Mouse (Mus musculus) liver, embryonic 14.5 days (tissue): ENCODE results near the gene Atxn7l1. TPM values are rescaled to one million over a fixed set of nuclear protein-coding genes. Genes with fewer than 3 reads are reported as not detected.

ENCODE experiments used
- ATAC-seq: fragments of 200-750 bp; cut with Nextera tagmentation; 2 replicates; pipeline ENCODE4 v1.8.0; 2017; ENCODE audit warnings: moderate number of reproducible peaks, mild to moderate bottlenecking, moderate library complexity; ENCODE audit not compliant: insufficient read depth
- DNase-seq, 3 experiments: peaks; one replicate each; pipeline ENCODE4 v3.0.0-alpha.2; 2012 to 2013; ENCODE audit warnings: low read depth in 3 of 3, low spot score in 3 of 3
- H3K27ac ChIP-seq: fragments of 300-500 bp; sonication (generic); 2 replicates; pipeline ENCODE4 v1.5.1; 2014; ENCODE audit warnings: moderate library complexity, mild to moderate bottlenecking, control low read depth, inconsistent platforms
- H3K27me3 ChIP-seq: fragments of 300-500 bp; sonication (generic); 2 replicates; pipeline ENCODE4 v1.6.1; 2014; ENCODE audit warnings: mild to moderate bottlenecking, low read length, moderate library complexity; ENCODE audit not compliant: control insufficient read depth, insufficient read depth
- H3K36me3 ChIP-seq: fragments of 300-500 bp; sonication (generic); replicated peaks from 2 replicates; pipeline ENCODE4 v1.6.1; 2014; ENCODE audit warnings: low read depth; ENCODE audit not compliant: control insufficient read depth, insufficient read depth
- H3K4me1 ChIP-seq, 2 experiments: fragments of 200-500 bp in 1 of 2; fragments of 300-500 bp in 1 of 2; sonication (generic) in 1 of 2; replicated peaks; 2 replicates each; pipeline ENCODE4 v1.6.1; 2012 to 2014; ENCODE audit warnings: antibody characterized with exemption in 1 of 2, inconsistent platforms in 1 of 2, low read length in 1 of 2; ENCODE audit not compliant: control insufficient read depth in 2 of 2, insufficient read depth in 2 of 2
- H3K4me2 ChIP-seq: fragments of 300-500 bp; sonication (generic); 2 replicates; pipeline ENCODE4 v1.6.1; 2014; ENCODE audit warnings: low read depth, mild to moderate bottlenecking, control low read depth, moderate library complexity
- H3K4me3 ChIP-seq, 2 experiments: fragments of 200-500 bp in 1 of 2; fragments of 300-500 bp in 1 of 2; sonication (generic) in 1 of 2; 2 replicates each; pipeline ENCODE4 v1.5.1; 2012 to 2014; ENCODE audit warnings: low read depth in 2 of 2, low read length in 2 of 2, mild to moderate bottlenecking in 2 of 2, control low read depth in 1 of 2, inconsistent platforms in 1 of 2, moderate library complexity in 1 of 2; ENCODE audit not compliant: insufficient read depth in 1 of 2
- H3K9ac ChIP-seq: fragments of 300-500 bp; sonication (generic); replicated peaks from 2 replicates; pipeline ENCODE4 v1.6.1; 2014; ENCODE audit warnings: mild to moderate bottlenecking, control low read depth, moderate library complexity
- H3K9me3 ChIP-seq: fragments of 300-500 bp; sonication (generic); 2 replicates; pipeline ENCODE4 v1.6.1; 2016; ENCODE audit warnings: low read length, mixed read lengths; ENCODE audit not compliant: control insufficient read depth
- CTCF ChIP-seq: IDR thresholded peaks from 2 replicates; pipeline ENCODE4 v1.5.1; 2016; ENCODE audit warnings: antibody characterized with exemption, low read depth, control low read depth
- EP300 ChIP-seq: IDR thresholded peaks from 2 replicates; pipeline ENCODE4 v1.6.1; 2016; ENCODE audit warnings: antibody characterized with exemption, low read depth
- whole genome bisulfite sequencing: fragments of 180-500 bp; shearing (Covaris S2); extraction: QIAGEN DNeasy Blood & Tissue Kit; methylation state at CpG from one replicate; pipeline ENCODE4 v1.1.7; 2014; ENCODE audit not compliant: insufficient replicate concordance; 5-methylcytosine and 5-hydroxymethylcytosine counted together
- polyA plus RNA-seq, 2 experiments: library from polyadenylated mRNA; depleted of rRNA in 1 of 2; stranded (reverse) in 1 of 2; unstranded in 1 of 2; fragments of >200 nt; fragmentation: Nextera tagmentation in 1 of 2; extraction: Ambion mirVana in 1 of 2; gene quantifications; 2 replicates each; pipeline versions ENCODE4 v1.2.1 to v1.2.3; 2012 to 2014

The Atxn7l1 gene
- polyA plus RNA-seq, 2 experiments = 13.3 to 13.9 TPM

DNA sequence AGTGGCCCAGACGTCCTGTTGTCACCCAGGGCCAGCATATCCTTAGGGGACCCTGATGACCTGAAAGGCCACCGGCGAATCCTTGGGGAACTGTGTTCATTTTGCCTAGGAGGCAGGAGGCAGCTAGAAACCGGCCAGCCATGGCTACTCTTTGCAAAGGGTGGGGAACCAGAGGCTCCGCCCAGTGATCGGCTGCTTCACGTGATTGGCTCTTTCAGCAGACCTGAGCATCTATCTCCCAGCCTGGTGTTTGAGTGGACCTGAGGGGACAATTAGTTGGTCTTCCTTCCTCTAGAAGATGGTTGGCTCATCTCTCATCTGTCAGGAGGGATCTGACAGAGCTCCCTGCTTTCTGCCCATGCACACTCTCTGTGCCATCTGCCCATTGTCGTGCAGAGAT, 19.2 kb downstream of the Atxn7l1 start:
- H3K27ac ChIP-seq = no peak overlapping the region
- H3K4me2 ChIP-seq = no peak overlapping the region
- no peak overlapping the region for H3K9ac ChIP-seq
- 64% methylated on average over 8 of the region's 8 CpGs for WGBS
- H3K36me3 ChIP-seq = no peaks in the 10 kb centered on the region
- TF ChIP-seq CTCF = no peak
- no peak for TF ChIP-seq EP300
- peaks cover 0 to 6% of the 10 kb centered on the region in 2 experiments; a peak in 1 of 4 replicates for H3K4me1 ChIP-seq
- DNase-seq = no peak
- H3K9me3 ChIP-seq = no peaks in the 10 kb centered on the region
- no peaks in the 10 kb centered on the region for H3K27me3 ChIP-seq
- no peak for ATAC-seq
- no peak overlapping the region for H3K4me3 ChIP-seq

DNA sequence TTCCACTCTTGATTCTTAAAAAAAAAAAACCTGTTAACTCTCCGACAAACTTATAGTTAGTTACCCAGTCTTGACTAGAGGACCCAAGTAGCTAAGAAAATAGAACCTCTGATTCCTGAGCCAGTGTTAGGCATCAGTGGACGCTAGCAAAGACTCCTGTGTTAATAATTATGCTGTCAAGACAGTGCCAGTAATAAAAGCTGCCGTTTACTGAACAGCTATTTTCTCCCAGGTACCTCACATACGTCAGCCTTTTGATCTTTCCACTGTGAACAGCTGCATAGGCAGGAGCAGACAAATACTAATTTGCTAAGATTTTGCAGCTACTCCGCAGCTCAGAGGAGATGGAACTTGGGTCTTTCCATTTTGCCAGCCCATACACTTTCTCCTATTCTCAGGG, 20.1 kb downstream of the Atxn7l1 start:
- no peaks in the 10 kb centered on the region for H3K36me3 ChIP-seq
- H3K9me3 ChIP-seq = no peaks in the 10 kb centered on the region
- 76% methylated on average over 5 of the region's 5 CpGs for WGBS
- no peak overlapping the region for H3K4me2 ChIP-seq
- no peak overlapping the region for H3K4me3 ChIP-seq
- ATAC-seq (no peak), DNase-seq (no peak)
- no peak overlapping the region for H3K9ac ChIP-seq
- H3K27me3 ChIP-seq = no peaks in the 10 kb centered on the region
- no peak for TF ChIP-seq EP300
- no peak for TF ChIP-seq CTCF
- peaks cover 0 to 6% of the 10 kb centered on the region in 2 experiments; a peak in 1 of 4 replicates for H3K4me1 ChIP-seq
- H3K27ac ChIP-seq = no peak overlapping the region

DNA sequence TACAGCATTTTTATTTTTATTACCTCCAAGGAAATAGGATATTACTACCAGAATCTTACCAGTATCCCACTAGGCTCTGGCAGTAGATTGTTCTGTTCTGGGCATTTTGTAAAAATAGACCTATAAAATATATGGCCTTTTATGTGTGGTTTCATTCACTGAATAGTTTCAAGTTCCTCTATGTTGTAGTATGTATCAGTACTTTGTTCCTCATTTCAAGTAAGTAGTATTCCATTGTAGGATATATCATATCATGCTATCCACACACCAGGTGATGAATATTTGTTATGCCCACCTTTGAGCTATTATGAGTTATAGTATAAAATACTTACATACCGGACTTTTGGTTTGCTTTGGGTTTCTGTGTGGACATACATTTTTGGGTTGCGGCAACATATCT, 21.0 kb downstream of the Atxn7l1 start:
- 88% methylated on average over 2 of the region's 2 CpGs for WGBS
- no peaks in the 10 kb centered on the region for H3K36me3 ChIP-seq
- H3K27me3 ChIP-seq = no peaks in the 10 kb centered on the region
- no peak for TF ChIP-seq EP300
- TF ChIP-seq CTCF = no peak
- no peak overlapping the region for H3K4me3 ChIP-seq
- no peak overlapping the region for H3K27ac ChIP-seq
- no peak overlapping the region for H3K4me2 ChIP-seq
- H3K4me1 ChIP-seq = peaks cover 0 to 6% of the 10 kb centered on the region in 2 experiments; a peak in 1 of 4 replicates
- ATAC-seq = no peak
- no peaks in the 10 kb centered on the region for H3K9me3 ChIP-seq
- DNase-seq = no peak
- no peak overlapping the region for H3K9ac ChIP-seq

DNA sequence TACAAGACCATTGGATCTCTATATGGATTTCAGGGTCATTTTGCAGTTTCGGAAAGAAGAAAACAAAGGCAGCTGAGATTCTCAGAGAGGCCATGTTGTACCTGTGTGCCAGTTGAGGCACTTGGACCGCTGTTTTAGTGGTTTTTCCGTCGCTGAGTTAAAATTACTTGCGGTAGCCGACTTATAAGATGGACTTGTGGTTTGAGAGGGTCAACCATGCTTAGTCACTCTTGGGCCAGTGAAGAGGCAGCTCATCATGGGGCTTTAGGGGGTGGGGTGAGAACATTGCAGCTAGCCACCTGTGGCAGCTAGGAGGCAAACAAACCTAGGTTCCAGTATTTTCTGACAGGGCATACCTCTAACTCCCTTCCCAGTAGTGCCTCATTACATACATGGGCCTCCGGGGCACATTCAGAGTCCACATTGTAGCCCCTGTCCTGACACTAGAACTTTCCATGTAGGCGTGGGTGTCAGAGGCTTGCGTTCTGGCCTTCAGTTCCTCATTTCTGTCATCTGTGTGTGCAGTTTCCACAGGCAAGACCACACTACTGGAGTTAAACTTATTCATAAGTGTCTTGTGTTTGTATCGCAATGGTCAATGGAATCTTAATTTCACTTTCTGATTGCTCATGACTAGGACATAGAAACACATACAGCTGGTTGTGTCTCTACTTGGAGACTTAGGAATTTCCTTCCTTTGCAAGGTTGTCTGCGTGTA, 22.4 kb downstream of the Atxn7l1 start:
- Histone ChIP-seq H3K4me3 (no peak overlapping the region), H3K27ac (no peak overlapping the region), H3K27me3 (no peaks in the 10 kb centered on the region), H3K9me3 (no peaks in the 10 kb centered on the region), H3K4me1 (peaks cover 0 to 6% of the 10 kb centered on the region in 2 experiments; a peak in 1 of 4 replicates), H3K9ac (no peak overlapping the region), H3K36me3 (no peaks in the 10 kb centered on the region), H3K4me2 (no peak overlapping the region)
- no peak for DNase-seq
- no peak for ATAC-seq
- WGBS = 57% methylated on average over 11 of the region's 11 CpGs
- no peak for TF ChIP-seq CTCF
- no peak for TF ChIP-seq EP300

DNA sequence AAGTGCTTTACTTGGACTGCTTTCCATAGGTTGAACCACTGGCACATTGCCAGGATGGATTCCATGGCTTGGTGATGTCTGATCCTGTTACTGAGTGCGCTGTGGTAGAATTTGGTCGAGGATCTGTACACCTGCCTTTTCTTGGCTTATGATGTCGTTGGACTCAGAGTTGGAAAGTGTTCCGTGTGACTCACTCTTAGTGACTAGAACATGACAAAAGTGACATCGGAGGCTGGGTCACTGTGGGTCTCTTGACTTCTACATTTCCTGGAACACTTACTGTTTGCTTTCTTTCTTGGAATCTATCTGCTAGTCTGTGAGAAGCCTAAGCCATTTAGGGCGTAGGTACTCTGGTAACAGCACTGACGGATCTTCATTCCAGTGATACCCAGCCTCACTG, 23.3 kb downstream of the Atxn7l1 start:
- no peak overlapping the region for H3K4me2 ChIP-seq

More for the DNA sequence above, 23.3 kb downstream of the Atxn7l1 start:
- no peaks in the 10 kb centered on the region for H3K27me3 ChIP-seq
- DNase-seq (no peak), ATAC-seq (no peak)
- WGBS = 85% methylated on average over 7 of the region's 7 CpGs
- no peak for TF ChIP-seq EP300
- TF ChIP-seq CTCF = no peak
- no peak overlapping the region for H3K4me3 ChIP-seq
- no peak overlapping the region for H3K27ac ChIP-seq
- no peaks in the 10 kb centered on the region for H3K9me3 ChIP-seq
- H3K36me3 ChIP-seq = no peaks in the 10 kb centered on the region
- H3K4me1 ChIP-seq = peaks cover 0 to 11% of the 10 kb centered on the region in 2 experiments; a peak in 2 of 4 replicates
- H3K9ac ChIP-seq = no peak overlapping the region
